Mouse (Mus musculus): ENCODE data around the gene Bloc1s3. TPM values are rescaled to one million over a fixed set of nuclear protein-coding genes. Genes with fewer than 3 reads are reported as not detected.
"Not testable (repeated sequence)": the region's sequence is repeated elsewhere in the genome, so short reads cannot be mapped to it uniquely, and the experiment has no call there.

Bloc1s3 gene
- polyA plus RNA-seq, 1 experiment from 2014 or later: 5.4 TPM

DNA sequence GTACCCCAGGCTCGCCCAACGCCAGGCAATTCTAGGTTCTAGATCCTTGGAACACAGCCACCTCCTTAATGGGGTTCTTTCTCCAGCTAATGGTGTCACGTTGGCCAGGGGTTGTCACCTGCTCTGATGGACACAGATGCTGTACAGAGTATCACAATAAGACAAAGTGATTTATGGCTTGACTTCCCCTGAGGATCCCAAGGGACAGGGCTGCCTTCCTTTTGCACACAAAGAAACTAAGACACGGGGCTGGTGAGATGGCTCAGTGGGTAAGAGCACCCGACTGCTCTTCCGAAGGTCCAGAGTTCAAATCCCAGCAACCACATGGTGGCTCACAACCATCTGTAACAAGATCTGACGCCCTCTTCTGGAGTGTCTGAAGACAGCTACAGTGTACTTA is 3.8 kb upstream of the Bloc1s3 start:
- H3K27ac ChIP-seq (replicated peaks); H3K9me3 ChIP-seq; H3K36me3 ChIP-seq; H3K4me2 ChIP-seq (replicated peaks); H3K27me3 ChIP-seq; H3K9ac ChIP-seq (replicated peaks); H3K4me3 ChIP-seq; ATAC-seq (replicated peaks): not testable (repeated sequence)
- WGBS: 87% methylated on average over 7 of the region's 7 CpGs
- H3K4me1 ChIP-seq: peaks cover 19% of the 10 kb centered on the region

DNA sequence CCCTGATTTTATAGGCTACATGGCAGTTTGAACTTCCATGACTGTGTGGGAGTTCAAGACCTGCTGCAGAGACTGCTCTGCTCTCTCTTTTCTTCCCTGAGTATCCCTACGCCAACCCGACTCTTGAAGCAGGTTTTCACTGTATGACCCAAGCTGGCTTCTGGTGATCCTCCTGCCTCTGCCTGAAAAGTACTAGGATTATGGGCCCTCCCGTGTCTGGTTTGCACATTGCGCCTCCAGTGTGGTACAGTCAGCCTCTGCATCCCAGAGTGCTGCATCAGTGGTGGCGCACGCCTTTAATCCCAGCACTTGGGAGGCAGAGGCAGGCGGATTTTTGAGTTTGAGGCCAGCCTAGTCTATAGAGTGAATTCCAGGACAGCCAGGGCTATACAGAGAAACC is 1.6 kb upstream of the Bloc1s3 start:
- peak overlapping the region; percentile 60 for H3K4me2 ChIP-seq (replicated peaks)
- H3K9me3 ChIP-seq: no peaks in the 10 kb centered on the region
- peak overlapping the region; percentile 61 for H3K4me3 ChIP-seq
- no peaks in the 10 kb centered on the region for H3K36me3 ChIP-seq
- WGBS: 95% methylated on average over 7 of the region's 7 CpGs
- H3K9ac ChIP-seq (replicated peaks): no peak overlapping the region
- no peak overlapping the region for H3K27ac ChIP-seq (replicated peaks)
- H3K27me3 ChIP-seq: no peaks in the 10 kb centered on the region
- peaks cover 23% of the 10 kb centered on the region for H3K4me1 ChIP-seq
- no peak for ATAC-seq (replicated peaks)

DNA sequence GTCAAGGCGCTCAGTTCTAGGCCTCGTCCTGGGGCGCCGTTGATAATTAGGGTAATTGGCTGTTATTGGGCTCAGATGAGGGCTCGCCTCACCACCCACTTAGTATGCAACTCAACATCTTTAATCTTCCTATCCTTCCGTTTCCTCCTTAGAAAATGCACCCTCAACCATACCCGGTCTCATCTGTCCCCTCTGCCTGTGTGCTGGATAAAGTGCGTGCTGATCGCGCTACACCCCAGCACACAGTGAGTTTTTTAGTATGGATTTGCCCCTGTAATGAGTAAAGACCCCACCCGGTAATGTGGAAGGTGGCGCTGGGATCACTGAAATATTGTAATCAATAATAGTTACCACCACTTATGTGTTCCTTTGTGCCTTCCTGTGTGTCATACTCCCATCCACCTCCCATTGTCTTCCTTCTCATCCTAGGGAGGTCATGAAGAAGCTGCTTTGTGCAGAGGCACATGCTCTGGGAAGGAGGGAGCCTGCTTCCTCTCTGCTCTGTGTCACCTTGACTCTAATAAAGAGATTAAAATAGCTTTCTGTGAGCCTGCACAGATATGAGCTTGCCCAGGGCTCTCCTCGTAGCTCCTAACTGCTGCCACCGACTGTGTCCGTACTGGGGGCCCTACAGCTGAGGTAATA is 879 bp upstream of the Bloc1s3 start:
- Histone ChIP-seq H3K4me1 (peaks cover 23% of the 10 kb centered on the region), H3K9ac (replicated peaks) (peak overlapping the region; percentile 70), H3K27ac (replicated peaks) (peak overlapping the region; percentile 67), H3K4me2 (replicated peaks) (peak overlapping the region; percentile 60), H3K9me3 (no peaks in the 10 kb centered on the region), H3K36me3 (no peaks in the 10 kb centered on the region), H3K27me3 (no peaks in the 10 kb centered on the region), H3K4me3 (peak overlapping the region; percentile 61)
- ATAC-seq (replicated peaks): peak; percentile 34
- 12% methylated on average over 15 of the region's 15 CpGs for WGBS

DNA sequence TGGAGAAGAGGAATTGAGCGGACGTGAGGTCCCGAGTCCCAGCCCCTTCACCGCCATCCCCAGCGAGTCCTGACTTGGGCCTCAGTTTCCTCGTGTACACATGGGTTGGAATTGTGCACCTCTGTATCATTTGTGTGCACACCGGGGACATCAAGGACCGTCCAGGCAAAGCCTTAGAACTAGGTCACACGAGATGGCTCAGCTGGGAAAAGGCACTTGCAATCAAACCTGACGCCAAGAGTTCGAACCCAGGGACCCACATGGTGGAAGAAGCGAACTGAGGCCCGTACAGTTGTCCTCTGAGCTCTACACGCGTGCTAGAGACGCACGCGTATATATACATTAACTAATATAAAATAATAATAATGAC is 570 bp downstream of the Bloc1s3 start:
- H3K4me2 ChIP-seq (replicated peaks): peak overlapping the region; percentile 80
- peaks cover 23% of the 10 kb centered on the region for H3K4me1 ChIP-seq
- H3K9ac ChIP-seq (replicated peaks): peak overlapping the region; percentile 70
- peak overlapping the region; percentile 67 for H3K27ac ChIP-seq (replicated peaks)
- H3K9me3 ChIP-seq: no peaks in the 10 kb centered on the region
- no peaks in the 10 kb centered on the region for H3K27me3 ChIP-seq
- no peaks in the 10 kb centered on the region for H3K36me3 ChIP-seq
- WGBS: 4% methylated on average over 18 of the region's 18 CpGs
- no peak for ATAC-seq (replicated peaks)
- H3K4me3 ChIP-seq: peak overlapping the region; percentile 61

DNA sequence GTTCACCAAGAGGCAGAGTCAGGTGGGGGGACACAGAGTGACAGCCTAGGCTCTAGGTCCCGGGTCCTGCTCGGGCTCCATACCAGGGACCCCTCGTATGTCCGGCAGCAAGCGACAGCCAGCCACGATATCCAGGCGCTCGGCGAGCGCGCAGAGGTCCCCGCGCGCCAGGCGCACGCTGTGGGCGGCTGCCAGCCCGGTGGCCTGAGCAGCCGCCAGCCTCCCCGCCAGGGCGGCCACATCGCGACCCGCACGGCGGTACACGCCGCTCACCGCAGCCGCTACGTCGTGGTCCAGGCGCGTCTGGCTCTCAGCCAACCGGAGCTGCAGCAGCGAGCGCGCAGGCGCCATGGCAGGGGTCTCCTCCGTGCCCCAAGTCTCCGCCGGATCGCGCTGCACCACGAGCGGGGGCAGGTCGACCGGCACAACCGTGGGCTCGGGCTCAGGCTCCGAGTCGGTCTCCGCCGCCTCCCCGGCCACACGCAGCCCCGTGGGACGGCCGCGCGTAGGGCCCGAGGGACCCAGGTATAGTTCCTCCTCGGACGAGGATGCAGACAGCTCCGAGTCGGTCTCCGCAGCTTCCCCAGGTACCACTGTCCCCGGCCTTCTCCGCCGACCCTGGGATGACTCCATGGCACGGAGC is 1.1 kb downstream of the Bloc1s3 start:
- H3K4me2 ChIP-seq (replicated peaks): peak overlapping the region; percentile 80
- H3K36me3 ChIP-seq: no peaks in the 10 kb centered on the region
- WGBS: under 1% methylated on average over 71 of the region's 71 CpGs
- peak; percentile 4; the same call in 1 of the 2 replicates for ATAC-seq (replicated peaks)
- peaks cover 23% of the 10 kb centered on the region for H3K4me1 ChIP-seq
- peak overlapping the region; percentile 61 for H3K4me3 ChIP-seq
- peak overlapping the region; percentile 70 for H3K9ac ChIP-seq (replicated peaks)
- H3K9me3 ChIP-seq: no peaks in the 10 kb centered on the region
- H3K27ac ChIP-seq (replicated peaks): peak overlapping the region; percentile 44; the same call in 1 of the 2 replicates
- H3K27me3 ChIP-seq: no peaks in the 10 kb centered on the region

DNA sequence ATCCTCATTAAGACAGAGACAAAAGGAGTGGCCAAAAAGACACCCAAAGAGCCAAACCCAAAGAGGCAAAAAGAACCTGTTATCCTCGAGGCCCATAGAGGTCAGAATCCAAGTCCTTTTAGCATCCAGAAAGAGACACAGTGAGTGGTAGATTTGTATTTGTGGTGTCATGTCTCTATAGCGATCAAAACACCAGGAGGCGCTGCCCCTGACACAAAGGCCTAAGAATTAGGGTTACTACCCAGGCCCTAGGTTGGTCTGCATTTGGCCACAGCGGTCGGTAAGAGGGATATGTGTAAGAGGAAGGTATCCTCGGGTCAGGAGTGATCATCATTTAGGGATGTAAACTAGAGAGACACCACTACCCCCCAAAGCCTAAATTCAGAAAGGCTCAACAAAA is 1.8 kb downstream of the Bloc1s3 start:
- H3K4me3 ChIP-seq: peak overlapping the region; percentile 61
- H3K9ac ChIP-seq (replicated peaks): 0 out of 2 replicates have a peak overlapping the region, but pooled peaks have one; percentile 70
- H3K4me1 ChIP-seq: peaks cover 23% of the 10 kb centered on the region
- peak overlapping the region; percentile 80 for H3K4me2 ChIP-seq (replicated peaks)
- no peaks in the 10 kb centered on the region for H3K9me3 ChIP-seq
- no peak for ATAC-seq (replicated peaks)
- no peaks in the 10 kb centered on the region for H3K36me3 ChIP-seq
- 18% methylated on average over 6 of the region's 6 CpGs for WGBS
- H3K27me3 ChIP-seq: no peaks in the 10 kb centered on the region
- H3K27ac ChIP-seq (replicated peaks): no peak overlapping the region

DNA sequence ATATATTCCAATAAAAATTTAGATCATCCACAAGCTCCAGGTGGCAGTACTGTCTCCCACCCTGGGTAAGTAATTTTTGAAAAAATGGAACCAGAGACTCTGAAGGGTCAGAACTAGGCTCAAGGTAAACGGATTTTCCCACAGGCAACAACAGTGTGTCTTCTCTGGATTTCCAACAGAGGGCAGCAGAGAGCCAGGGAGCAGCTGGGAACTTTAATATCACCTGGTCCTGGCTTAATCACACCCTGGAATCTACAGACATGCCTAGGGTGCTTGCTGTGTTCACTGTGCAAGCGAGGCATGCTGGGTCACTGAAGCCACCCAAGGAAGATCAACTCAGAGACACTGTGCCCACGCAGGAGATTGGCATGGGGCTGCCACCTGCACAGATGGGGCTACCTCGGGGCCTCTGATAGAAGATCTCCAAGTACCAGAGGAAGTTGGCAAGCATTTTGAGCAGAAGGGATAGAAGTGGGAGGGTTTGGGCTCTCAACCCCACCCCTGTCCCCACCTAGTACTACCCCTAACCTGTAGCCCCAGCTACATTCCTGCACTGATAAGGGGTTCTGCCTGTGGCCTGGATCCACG is 4.6 kb downstream of the Bloc1s3 start:
- ATAC-seq (replicated peaks): no peak
- H3K4me3 ChIP-seq: no peak overlapping the region
- no peak overlapping the region for H3K27ac ChIP-seq (replicated peaks)
- no peaks in the 10 kb centered on the region for H3K9me3 ChIP-seq
- no peak overlapping the region for H3K4me2 ChIP-seq (replicated peaks)
- H3K4me1 ChIP-seq: peaks cover 13% of the 10 kb centered on the region
- H3K9ac ChIP-seq (replicated peaks): no peak overlapping the region
- WGBS: 34% methylated on average over 5 of the region's 5 CpGs
- H3K36me3 ChIP-seq: no peaks in the 10 kb centered on the region
- H3K27me3 ChIP-seq: no peaks in the 10 kb centered on the region

DNA sequence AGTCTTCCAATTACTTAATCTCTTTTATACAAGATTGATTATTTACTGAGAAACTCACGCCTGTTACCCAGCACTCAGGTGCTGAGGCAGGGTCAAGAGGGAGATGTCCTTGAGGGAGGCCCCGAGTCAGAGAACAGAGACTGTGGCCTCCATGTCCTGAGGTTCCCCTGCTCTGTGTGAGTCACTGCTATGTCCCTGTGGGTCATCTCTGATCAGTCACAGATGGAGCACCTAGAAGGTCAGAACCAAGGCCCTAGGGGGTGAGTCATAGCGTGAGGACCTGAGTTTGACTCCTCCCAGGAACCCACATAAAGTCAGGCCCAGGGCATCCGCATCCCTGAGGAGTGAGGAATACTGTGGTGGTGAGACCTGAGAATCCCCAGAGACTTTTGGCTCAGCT is 6.5 kb downstream of the Bloc1s3 start:
- H3K9ac ChIP-seq (replicated peaks): no peak overlapping the region
- WGBS: 81% methylated on average over 4 of the region's 4 CpGs

DNA sequence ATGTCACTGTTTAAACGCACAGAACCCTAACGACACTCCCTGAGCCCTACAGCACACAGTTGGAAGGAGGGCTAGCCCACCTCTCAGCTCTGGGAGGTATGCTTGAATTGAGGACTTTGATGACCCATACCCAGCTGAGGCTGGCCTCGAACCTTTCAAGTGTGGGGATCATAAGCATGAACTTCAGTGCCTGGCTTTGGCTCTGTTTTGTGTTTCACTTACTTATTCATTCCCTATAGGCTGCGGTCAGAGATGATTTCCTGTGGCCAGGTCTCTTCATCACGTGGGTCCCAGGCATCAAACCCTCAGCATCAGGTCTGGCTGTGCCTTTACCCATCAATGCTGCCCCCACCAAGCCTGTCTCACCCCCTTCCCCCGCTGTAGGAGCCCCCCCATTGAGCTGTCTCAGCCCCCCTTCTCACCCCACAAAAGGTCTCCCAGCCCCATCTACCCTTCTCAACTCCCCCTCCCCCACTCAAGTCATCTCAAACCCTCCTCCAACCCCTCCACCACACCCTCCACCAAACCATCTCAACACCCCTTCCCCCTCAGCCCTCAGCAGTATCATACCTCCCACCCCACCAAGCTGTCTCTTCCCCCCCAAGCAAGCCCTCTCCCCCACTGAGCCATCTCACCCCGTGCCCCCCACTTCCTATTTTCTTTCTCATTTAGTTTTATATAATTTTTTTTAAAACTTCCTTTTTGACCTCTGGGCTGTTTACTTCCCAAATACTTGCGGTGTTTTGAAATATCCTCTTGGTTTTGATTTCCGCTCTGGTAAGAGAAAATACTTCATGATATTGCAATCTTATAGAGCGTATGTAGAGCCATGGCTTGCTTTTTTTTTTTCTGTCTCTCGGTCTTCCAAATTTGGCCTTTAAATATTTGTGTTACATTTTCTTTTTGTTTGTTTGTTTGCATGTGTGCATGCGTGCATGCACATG is 7.5 kb downstream of the Bloc1s3 start:
- Histone ChIP-seq H3K4me3 (no peak overlapping the region), H3K27me3 (no peaks in the 10 kb centered on the region), H3K4me1 (no peaks in the 10 kb centered on the region), H3K27ac (replicated peaks) (no peak overlapping the region), H3K9me3 (no peaks in the 10 kb centered on the region), H3K9ac (replicated peaks) (no peak overlapping the region), H3K36me3 (no peaks in the 10 kb centered on the region), H3K4me2 (replicated peaks) (no peak overlapping the region)
- 73% methylated on average over 12 of the region's 12 CpGs for WGBS
- no peak for ATAC-seq (replicated peaks)

More for the DNA sequence above, 6.5 kb downstream of the Bloc1s3 start:
- H3K27ac ChIP-seq (replicated peaks): no peak overlapping the region
- H3K4me3 ChIP-seq: no peak overlapping the region
- H3K27me3 ChIP-seq: no peaks in the 10 kb centered on the region
- peaks cover 2% of the 10 kb centered on the region for H3K4me1 ChIP-seq
- H3K4me2 ChIP-seq (replicated peaks): no peak overlapping the region
- no peaks in the 10 kb centered on the region for H3K9me3 ChIP-seq
- ATAC-seq (replicated peaks): no peak
- no peaks in the 10 kb centered on the region for H3K36me3 ChIP-seq

DNA sequence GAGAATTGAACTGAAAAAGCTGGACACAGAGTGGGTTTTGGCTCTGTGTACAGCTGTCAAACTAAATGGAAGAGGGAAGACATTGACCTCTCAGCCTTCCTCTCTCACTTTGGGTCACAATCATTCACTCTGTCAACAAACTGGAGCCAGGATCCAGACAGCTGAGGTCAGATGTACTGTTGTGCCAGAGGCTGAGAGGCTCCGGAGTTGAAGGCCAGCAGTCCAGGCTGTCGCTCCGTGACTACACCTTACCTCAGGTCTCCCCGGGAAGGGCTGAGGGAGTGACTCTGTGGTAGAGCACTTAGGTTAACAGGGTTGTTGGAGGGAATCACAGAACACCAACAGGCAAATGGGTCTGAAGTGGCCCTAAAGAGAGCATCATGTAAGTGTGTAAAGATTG is 9.8 kb downstream of the Bloc1s3 start:
- no peak overlapping the region for H3K9ac ChIP-seq (replicated peaks)
- H3K27ac ChIP-seq (replicated peaks): no peak overlapping the region
- H3K36me3 ChIP-seq: no peaks in the 10 kb centered on the region
- H3K27me3 ChIP-seq: no peaks in the 10 kb centered on the region
- ATAC-seq (replicated peaks): no peak
- no peaks in the 10 kb centered on the region for H3K4me1 ChIP-seq
- H3K4me2 ChIP-seq (replicated peaks): no peak overlapping the region
- WGBS: 87% methylated on average over 4 of the region's 4 CpGs
- no peaks in the 10 kb centered on the region for H3K9me3 ChIP-seq
- no peak overlapping the region for H3K4me3 ChIP-seq

DNA sequence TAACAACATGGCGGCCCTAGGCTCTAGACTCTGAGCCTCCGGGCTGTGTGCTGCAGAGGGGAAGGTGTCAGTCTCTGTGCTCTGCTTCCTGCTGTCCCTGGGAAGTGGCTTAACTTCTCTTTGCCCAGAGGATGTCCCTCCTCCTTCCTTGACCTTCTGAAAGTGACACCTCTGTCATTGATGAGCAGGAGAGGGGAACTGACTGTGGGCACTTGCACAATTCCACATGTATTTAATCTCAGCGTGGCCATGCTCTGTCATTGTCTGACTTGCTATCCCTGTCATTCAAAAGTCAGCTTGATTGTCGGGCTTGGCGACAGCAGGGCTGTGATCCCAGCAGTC is 12.0 kb downstream of the Bloc1s3 start:
- 79% methylated on average over 5 of the region's 5 CpGs for WGBS
- no peak overlapping the region for H3K27ac ChIP-seq (replicated peaks)
- H3K4me2 ChIP-seq (replicated peaks): no peak overlapping the region
- H3K27me3 ChIP-seq: peaks cover 12% of the 10 kb centered on the region
- H3K36me3 ChIP-seq: no peaks in the 10 kb centered on the region
- peaks cover 5% of the 10 kb centered on the region for H3K4me1 ChIP-seq
- H3K4me3 ChIP-seq: no peak overlapping the region
- no peaks in the 10 kb centered on the region for H3K9me3 ChIP-seq
- ATAC-seq (replicated peaks): no peak
- H3K9ac ChIP-seq (replicated peaks): no peak overlapping the region
